Mouse (Mus musculus) hindbrain, embryonic 16.5 days (tissue): ENCODE measurements around the gene Actr8. TPM values are rescaled to one million over a fixed set of nuclear protein-coding genes. Genes with fewer than 3 reads are reported as not detected.
A peak's percentile ranks its signal among the peaks of the same experiment; 100 is the strongest.

Experiments used
- ATAC-seq: fragments of 200-750 bp; cut with Nextera tagmentation; 2 replicates; pipeline ENCODE4 v1.8.0; 2017; ENCODE audit warnings: moderate TSS enrichment, moderate library complexity
- H3K27ac ChIP-seq: fragments of 300-500 bp; sonication (generic); 2 replicates; pipeline ENCODE4 v1.5.1; 2014; ENCODE audit warnings: low read depth, mild to moderate bottlenecking, control low read depth, low read length, moderate library complexity
- H3K27me3 ChIP-seq: fragments of 300-500 bp; sonication (generic); replicated peaks from 2 replicates; pipeline ENCODE4 v1.6.1; 2014; ENCODE audit warnings: low read length; ENCODE audit not compliant: control insufficient read depth, insufficient read depth
- H3K36me3 ChIP-seq: fragments of 300-500 bp; sonication (generic); 2 replicates; pipeline ENCODE4 v1.6.1; 2014; ENCODE audit warnings: mild to moderate bottlenecking, low read length, moderate library complexity, mixed read lengths; ENCODE audit not compliant: control insufficient read depth, insufficient read depth
- H3K4me1 ChIP-seq: fragments of 300-500 bp; sonication (generic); 2 replicates; pipeline ENCODE4 v1.6.1; 2014; ENCODE audit warnings: low read depth, low read length; ENCODE audit not compliant: control insufficient read depth, insufficient read depth
- H3K4me2 ChIP-seq: fragments of 300-500 bp; sonication (generic); 2 replicates; pipeline ENCODE4 v1.6.1; 2014; ENCODE audit warnings: mild to moderate bottlenecking, low read length, control low read depth, moderate library complexity
- H3K4me3 ChIP-seq: fragments of 300-500 bp; sonication (generic); 2 replicates; pipeline ENCODE4 v1.5.1; 2014; ENCODE audit warnings: mild to moderate bottlenecking, low read length, control low read depth, moderate library complexity
- H3K9ac ChIP-seq: fragments of 300-500 bp; sonication (generic); 2 replicates; pipeline ENCODE4 v1.6.1; 2014; ENCODE audit warnings: low read depth, mild to moderate bottlenecking, control low read depth, low read length, moderate library complexity
- H3K9me3 ChIP-seq: fragments of 300-500 bp; sonication (generic); 2 replicates; pipeline ENCODE4 v1.6.1; 2014; ENCODE audit warnings: mild to moderate bottlenecking, low read length, moderate library complexity; ENCODE audit not compliant: control insufficient read depth
- WGBS: fragments of 180-500 bp; shearing (Covaris S2); extraction: QIAGEN DNeasy Blood & Tissue Kit; methylation state at CpG from one replicate; pipeline ENCODE4 v1.1.7; 2014; 5-methylcytosine and 5-hydroxymethylcytosine counted together
- polyA plus RNA-seq: library from polyadenylated mRNA; unstranded; fragments of >200 nt; fragmentation: Nextera tagmentation; extraction: Ambion mirVana; gene quantifications from 2 replicates; pipeline ENCODE4 v1.2.1, GENCODE M21; 2015

The Actr8 gene
- 69.9 and 73.8 TPM in 2 replicates for polyA plus RNA-seq

DNA sequence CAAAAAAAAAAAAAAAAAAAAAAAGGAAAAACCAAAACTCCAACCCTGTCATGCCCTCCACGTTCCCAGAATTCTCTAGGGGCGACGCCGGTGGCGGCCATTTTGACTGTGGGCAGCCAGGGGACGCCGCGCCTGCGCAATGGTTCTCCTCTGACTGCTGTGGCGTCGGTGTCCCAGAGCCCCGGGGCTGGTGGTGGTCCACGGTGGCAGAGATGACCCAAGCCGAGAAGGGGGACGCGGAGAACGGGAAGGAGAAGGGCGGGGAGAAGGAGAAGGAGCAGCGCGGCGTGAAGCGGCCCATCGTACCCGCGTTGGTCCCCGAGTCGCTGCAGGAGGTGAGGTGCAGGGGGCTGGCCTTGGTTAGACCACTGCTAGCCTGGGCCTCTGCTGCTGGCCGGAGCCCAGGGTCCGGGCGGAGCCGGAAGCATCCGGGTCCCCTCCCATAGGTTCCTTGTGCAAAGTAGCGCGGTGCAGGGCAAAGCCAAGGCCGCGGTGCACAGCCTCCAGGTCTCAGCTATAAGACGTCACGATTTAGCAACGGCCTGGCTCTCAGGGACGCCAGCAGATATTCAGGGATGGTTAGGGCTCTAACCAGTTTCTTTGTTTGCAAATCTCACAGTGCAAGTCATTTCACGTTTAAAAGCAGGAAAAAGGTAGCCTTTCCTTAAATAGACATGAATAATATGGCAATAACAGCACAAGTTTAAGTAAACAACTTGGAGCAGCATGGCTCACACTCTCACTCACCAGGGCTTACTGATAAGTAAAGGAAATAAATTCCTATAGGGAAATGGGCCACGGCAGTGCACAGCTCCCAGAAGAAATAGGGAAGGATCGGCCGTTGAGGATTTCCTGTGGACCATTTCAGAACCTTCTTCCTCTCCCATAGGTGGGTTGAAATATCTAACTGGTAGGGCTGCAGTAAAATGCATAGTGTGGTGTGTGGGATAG, at the start of gene Actr8:
Gene Actr8, plus strand, starts transcription at position 84 of the 951 bp plus-strand sequence.
- peaks cover 10% of the 10 kb centered on the region for H3K4me1 ChIP-seq
- peaks cover 34% of the 10 kb centered on the region for H3K36me3 ChIP-seq
- H3K4me2 ChIP-seq: peak within 1 kb of the TSS; percentile 81
- H3K27ac ChIP-seq: peak within 1 kb of the TSS; percentile 94
- H3K9ac ChIP-seq: peak within 1 kb of the TSS; percentile 97
- whole genome bisulfite sequencing: 3% methylated on average over 43 of the region's 44 CpGs
- peak within 1 kb of the TSS; percentile 96 for H3K4me3 ChIP-seq
- peak; percentile 95 for ATAC-seq
- no peaks in the 10 kb centered on the region; the same call in 1 of the 2 replicates for H3K9me3 ChIP-seq
- H3K27me3 ChIP-seq: no peaks in the 10 kb centered on the region

DNA sequence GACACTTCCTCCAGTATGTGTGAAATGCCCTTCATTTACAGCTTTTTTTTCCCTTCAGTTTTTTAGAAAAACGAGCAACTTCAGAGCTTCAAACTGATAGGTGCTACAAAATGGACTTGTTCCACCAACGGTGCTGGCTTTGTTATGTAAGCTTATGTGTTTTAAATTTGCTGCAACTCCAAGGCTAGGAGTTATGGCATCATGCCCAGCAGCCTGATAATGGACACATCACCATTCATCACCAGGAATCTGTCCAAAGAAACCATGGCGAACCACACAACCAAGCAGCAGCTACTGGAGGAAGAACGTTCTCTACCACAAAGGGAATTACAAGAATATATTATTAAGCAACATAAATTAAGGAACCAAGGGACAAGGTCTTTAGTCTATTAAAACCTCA, 49.2 kb upstream of the Actr8 start:
- no peak overlapping the region for H3K27ac ChIP-seq
- no peaks in the 10 kb centered on the region for H3K36me3 ChIP-seq
- no peak overlapping the region for H3K4me3 ChIP-seq
- H3K4me1 ChIP-seq: no peaks in the 10 kb centered on the region
- H3K27me3 ChIP-seq: no peaks in the 10 kb centered on the region
- no peaks in the 10 kb centered on the region for H3K9me3 ChIP-seq
- WGBS: 57% methylated on average over 4 of the region's 4 CpGs
- no peak for ATAC-seq
- H3K9ac ChIP-seq: no peak overlapping the region
- no peak overlapping the region for H3K4me2 ChIP-seq

DNA sequence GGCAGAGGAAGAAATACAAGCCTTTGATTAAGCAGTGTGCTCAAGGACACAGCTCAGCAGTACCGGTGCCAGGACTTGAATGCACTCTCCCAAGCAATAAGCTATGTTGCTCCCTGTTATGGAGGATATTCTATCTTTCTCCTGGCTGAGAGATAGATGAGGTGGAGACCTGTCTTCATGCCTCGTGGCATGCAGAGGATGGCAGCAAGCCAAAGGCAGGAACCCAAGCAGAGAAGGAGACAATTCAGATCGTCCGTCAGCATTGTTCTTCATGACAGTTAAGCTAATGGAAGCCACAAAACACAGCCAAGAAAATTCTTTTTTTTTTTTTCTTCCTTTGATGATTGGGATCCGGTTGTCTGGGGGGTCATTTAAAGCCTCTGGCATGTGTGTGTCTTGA, 42.6 kb upstream of the Actr8 start:
- Histone ChIP-seq H3K36me3 (no peaks in the 10 kb centered on the region), H3K9ac (no peak overlapping the region), H3K4me3 (no peak overlapping the region), H3K4me2 (no peak overlapping the region), H3K27me3 (no peaks in the 10 kb centered on the region), H3K9me3 (no peaks in the 10 kb centered on the region), H3K4me1 (peaks cover 4% of the 10 kb centered on the region; the same call in 1 of the 2 replicates), H3K27ac (no peak overlapping the region)
- 29% methylated on average over 5 of the region's 5 CpGs for WGBS
- ATAC-seq: no peak

DNA sequence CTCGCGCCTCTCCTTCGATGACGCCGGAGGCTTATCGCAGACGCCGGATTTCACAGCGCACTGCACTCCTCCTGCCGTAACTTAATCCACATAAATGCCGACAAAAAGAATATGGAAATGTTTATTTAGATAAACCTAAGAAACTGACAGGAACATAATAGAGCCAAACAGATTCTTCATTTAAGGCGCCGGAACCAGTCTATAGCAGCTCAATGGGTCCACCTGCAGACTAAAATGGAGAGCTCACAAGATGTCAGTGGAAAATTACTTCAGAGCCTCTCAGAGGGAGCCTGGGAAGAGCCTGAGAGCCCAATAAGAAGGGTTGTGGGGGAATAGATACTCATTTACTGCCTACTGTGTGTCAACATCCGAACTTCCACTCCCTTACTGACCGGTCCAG, 40.7 kb upstream of the Actr8 start:
- Histone ChIP-seq H3K9me3 (no peaks in the 10 kb centered on the region), H3K4me2 (no peak overlapping the region)
- ATAC-seq: 0 out of 2 replicates have a peak, but pooled peaks have one; percentile 58

DNA sequence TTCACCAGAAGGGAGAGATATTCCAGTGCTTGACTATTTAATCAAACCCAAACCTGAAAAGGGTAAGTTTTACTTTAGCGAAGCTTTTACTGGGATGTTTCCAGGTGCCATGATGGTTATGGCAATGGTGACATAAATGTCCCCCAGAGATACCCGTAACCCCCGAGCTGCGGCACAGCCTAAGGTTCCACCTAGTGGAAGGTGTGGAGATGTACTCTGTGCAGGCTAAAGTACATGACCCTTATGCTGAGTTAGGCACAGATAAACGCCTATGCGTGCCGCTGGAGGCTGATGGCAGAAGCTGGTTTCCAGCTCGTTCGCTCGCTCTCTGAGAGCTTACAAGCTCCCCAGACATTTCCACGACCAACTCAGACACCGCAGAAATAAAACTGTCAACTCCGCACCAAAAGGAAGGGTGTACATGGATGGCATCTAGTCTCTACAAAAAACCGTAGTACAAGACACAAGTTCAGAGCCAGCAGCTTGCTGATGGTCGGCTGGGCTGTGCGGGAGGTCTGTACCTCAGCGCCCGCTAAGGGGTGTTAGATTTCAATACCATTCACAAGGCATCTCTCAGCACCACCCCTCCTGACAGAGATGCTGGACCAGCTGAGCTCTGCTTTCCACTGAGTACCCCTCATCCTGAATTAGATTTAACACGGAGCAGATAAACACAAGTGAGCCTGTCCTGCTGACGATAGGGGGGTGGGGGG, 38.4 kb upstream of the Actr8 start:
- no peak for ATAC-seq
- no peaks in the 10 kb centered on the region for H3K27me3 ChIP-seq
- no peak overlapping the region for H3K27ac ChIP-seq
- no peak overlapping the region for H3K4me3 ChIP-seq
- WGBS: 47% methylated on average over 20 of the region's 20 CpGs
- H3K4me2 ChIP-seq: no peak overlapping the region; the same call in 1 of the 2 replicates
- peaks cover 4% of the 10 kb centered on the region; the same call in 1 of the 2 replicates for H3K4me1 ChIP-seq
- no peaks in the 10 kb centered on the region for H3K9me3 ChIP-seq
- no peaks in the 10 kb centered on the region for H3K36me3 ChIP-seq
- no peak overlapping the region for H3K9ac ChIP-seq

More for the DNA sequence above, 40.7 kb upstream of the Actr8 start:
- Histone ChIP-seq H3K27me3 (no peaks in the 10 kb centered on the region), H3K36me3 (no peaks in the 10 kb centered on the region), H3K27ac (no peak overlapping the region), H3K9ac (no peak overlapping the region), H3K4me3 (no peak overlapping the region), H3K4me1 (peaks cover 4% of the 10 kb centered on the region; the same call in 1 of the 2 replicates)
- 81% methylated on average over 15 of the region's 15 CpGs for WGBS

DNA sequence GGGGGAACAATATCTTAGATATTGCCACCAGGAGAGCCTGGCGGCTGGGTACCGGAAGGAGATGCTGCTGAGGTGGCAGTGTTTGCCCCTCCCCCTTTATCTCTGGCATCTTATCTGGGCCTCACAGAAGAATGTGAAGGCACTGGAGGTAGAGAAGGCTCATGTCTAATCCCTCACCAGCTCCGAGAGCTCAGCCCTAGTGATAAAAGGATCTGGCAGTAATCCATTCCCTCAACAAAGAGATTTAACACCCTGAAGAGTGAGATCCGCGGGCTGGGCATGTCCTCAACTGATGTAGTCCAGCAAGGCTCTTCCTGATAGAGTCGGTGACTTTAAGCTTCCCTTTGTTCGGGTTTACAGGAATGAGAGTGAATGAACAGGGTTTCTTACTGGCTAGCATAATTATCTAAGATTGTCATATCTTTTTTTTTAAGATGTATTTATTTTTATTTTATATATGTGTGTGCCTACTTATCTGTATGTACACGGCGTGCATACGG, 37.8 kb upstream of the Actr8 start:
- Histone ChIP-seq H3K4me2 (no peak overlapping the region; the same call in 1 of the 2 replicates), H3K36me3 (no peaks in the 10 kb centered on the region), H3K27me3 (no peaks in the 10 kb centered on the region), H3K27ac (no peak overlapping the region), H3K9ac (no peak overlapping the region), H3K9me3 (no peaks in the 10 kb centered on the region), H3K4me3 (no peak overlapping the region), H3K4me1 (peaks cover 4% of the 10 kb centered on the region; the same call in 1 of the 2 replicates)
- WGBS: 33% methylated on average over 10 of the region's 10 CpGs
- ATAC-seq: no peak

DNA sequence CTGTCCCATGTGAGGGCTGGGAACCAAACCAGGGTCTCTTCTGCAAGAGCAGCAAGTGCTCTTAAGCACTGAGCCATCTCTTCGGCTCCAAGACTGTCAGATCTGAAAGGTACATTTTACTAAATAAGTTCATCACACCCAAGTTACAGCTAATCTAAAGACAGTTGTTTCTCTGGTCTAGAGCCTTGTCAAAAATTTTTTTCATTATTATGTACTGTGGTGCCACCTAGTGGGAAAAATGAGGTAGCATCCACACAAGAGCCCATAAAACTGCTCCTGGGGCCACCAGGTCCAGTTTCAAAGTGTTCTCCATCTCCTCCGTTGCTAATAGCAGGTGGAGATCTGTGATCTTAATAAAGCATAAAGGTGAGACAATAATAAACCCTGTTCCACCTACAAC, 37.3 kb upstream of the Actr8 start:
- H3K4me2 ChIP-seq: no peak overlapping the region
- 14% methylated on average over 2 of the region's 2 CpGs for WGBS

DNA sequence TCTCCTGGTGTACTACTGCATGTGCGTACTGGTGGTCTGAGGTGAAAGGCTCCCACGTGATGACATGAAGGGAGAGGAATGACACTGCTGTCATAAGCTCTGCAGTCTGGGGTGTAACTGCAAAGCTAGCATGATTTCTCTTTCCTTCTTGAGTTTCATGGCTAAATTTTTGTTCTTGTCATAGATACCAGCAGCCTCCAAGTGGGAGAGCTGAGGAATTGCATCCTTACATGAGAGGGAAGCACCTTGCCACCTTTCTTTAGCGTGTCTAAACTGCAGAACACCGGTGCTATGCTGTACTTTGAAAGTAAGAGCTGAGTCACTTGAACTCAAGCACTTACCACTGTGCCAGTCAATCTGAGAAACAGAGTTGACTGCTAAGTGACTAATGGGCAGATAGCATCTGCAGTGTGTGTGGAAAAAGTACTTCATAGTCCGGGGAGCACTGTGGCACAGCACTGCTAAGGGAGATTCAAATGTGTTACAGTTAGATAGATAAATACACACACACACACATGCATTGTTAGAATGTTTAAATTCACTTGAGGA, 31.3 kb upstream of the Actr8 start:
- 82% methylated on average over 5 of the region's 5 CpGs for WGBS
- Histone ChIP-seq H3K4me2 (no peak overlapping the region), H3K9me3 (no peaks in the 10 kb centered on the region), H3K4me1 (no peaks in the 10 kb centered on the region), H3K9ac (no peak overlapping the region), H3K4me3 (no peak overlapping the region), H3K27ac (no peak overlapping the region), H3K27me3 (no peaks in the 10 kb centered on the region), H3K36me3 (no peaks in the 10 kb centered on the region)
- ATAC-seq: no peak

More for the DNA sequence above, 37.3 kb upstream of the Actr8 start:
- H3K9me3 ChIP-seq: no peaks in the 10 kb centered on the region
- H3K4me1 ChIP-seq: peaks cover 4% of the 10 kb centered on the region; the same call in 1 of the 2 replicates
- no peaks in the 10 kb centered on the region for H3K27me3 ChIP-seq
- no peak overlapping the region for H3K4me3 ChIP-seq
- no peak overlapping the region for H3K9ac ChIP-seq
- H3K36me3 ChIP-seq: no peaks in the 10 kb centered on the region
- H3K27ac ChIP-seq: no peak overlapping the region
- 0 out of 2 replicates have a peak, but pooled peaks have one; percentile 61 for ATAC-seq
